Mouse (Mus musculus) limb, embryonic 14.5 days (tissue): Measurements from ENCODE around the gene Iglon5. TPM values are rescaled to one million over a fixed set of nuclear protein-coding genes. Genes with fewer than 3 reads are reported as not detected.

ENCODE experiments used
- ATAC-seq: fragments of 200-750 bp; cut with Nextera tagmentation; 2 replicates; pipeline ENCODE4 v1.8.0; 2017; ENCODE audit warnings: low read depth, moderate number of reproducible peaks, moderate TSS enrichment; ENCODE audit not compliant: low FRiP score
- DNase-seq: peaks from one replicate; pipeline ENCODE4 v3.0.0-alpha.2; 2015; ENCODE audit warnings: low spot score
- H3K27ac ChIP-seq: fragments of 300-500 bp; sonication (generic); replicated peaks from 2 replicates; pipeline ENCODE4 v1.5.1; 2014; ENCODE audit warnings: low read depth, mild to moderate bottlenecking, low read length, moderate library complexity, mixed read lengths
- H3K27me3 ChIP-seq: fragments of 300-500 bp; sonication (generic); 2 replicates; pipeline ENCODE4 v1.6.1; 2014; ENCODE audit warnings: low read length, mixed read lengths; ENCODE audit not compliant: control insufficient read depth, insufficient read depth
- H3K36me3 ChIP-seq: fragments of 300-500 bp; sonication (generic); 2 replicates; pipeline ENCODE4 v1.6.1; 2014; ENCODE audit warnings: mild to moderate bottlenecking, low read length, moderate library complexity, mixed read lengths; ENCODE audit not compliant: control insufficient read depth, insufficient read depth
- H3K4me1 ChIP-seq: fragments of 300-500 bp; sonication (generic); 2 replicates; pipeline ENCODE4 v1.6.1; 2014; ENCODE audit warnings: antibody characterized with exemption, low read length, mixed read lengths; ENCODE audit not compliant: control insufficient read depth, insufficient read depth
- H3K4me2 ChIP-seq: fragments of 300-500 bp; sonication (generic); replicated peaks from 2 replicates; pipeline ENCODE4 v1.6.1; 2014; ENCODE audit warnings: low read depth, mild to moderate bottlenecking, low read length, moderate library complexity; ENCODE audit not compliant: severe bottlenecking
- H3K4me3 ChIP-seq: fragments of 300-500 bp; sonication (generic); replicated peaks from 2 replicates; pipeline ENCODE4 v1.5.1; 2014; ENCODE audit warnings: low read length
- H3K9ac ChIP-seq: fragments of 300-500 bp; sonication (generic); 2 replicates; pipeline ENCODE4 v1.6.1; 2014; ENCODE audit warnings: mild to moderate bottlenecking, low read depth, low read length, moderate library complexity; ENCODE audit not compliant: severe bottlenecking
- H3K9me3 ChIP-seq: fragments of 300-500 bp; sonication (generic); 2 replicates; pipeline ENCODE4 v1.6.1; 2016; ENCODE audit warnings: low read length; ENCODE audit not compliant: control insufficient read depth
- POLR2A ChIP-seq: fragments of 200-500 bp; IDR thresholded peaks from 2 replicates; pipeline ENCODE4 v1.8.0; 2012; ENCODE audit warnings: inconsistent platforms, mild to moderate bottlenecking, moderate library complexity, borderline replicate concordance; ENCODE audit not compliant: insufficient read depth, insufficient read length; ENCODE audit errors: extremely low read depth
- WGBS: fragments of 180-500 bp; shearing (Covaris S2); extraction: QIAGEN DNeasy Blood & Tissue Kit; methylation state at CpG from one replicate; pipeline ENCODE4 v1.1.7; 2014; 5-methylcytosine and 5-hydroxymethylcytosine counted together
- polyA plus RNA-seq, 2 experiments: library from polyadenylated mRNA; depleted of rRNA in 1 of 2; stranded (reverse) in 1 of 2; unstranded in 1 of 2; fragments of >200 nt; fragmentation: Nextera tagmentation in 1 of 2; extraction: Ambion mirVana in 1 of 2; gene quantifications; 2 replicates each; pipeline versions ENCODE4 v1.2.1 to v1.2.3; 2012 to 2014

Gene Iglon5
- polyA plus RNA-seq, 2 experiments = 1.1 to 25.1 TPM

DNA sequence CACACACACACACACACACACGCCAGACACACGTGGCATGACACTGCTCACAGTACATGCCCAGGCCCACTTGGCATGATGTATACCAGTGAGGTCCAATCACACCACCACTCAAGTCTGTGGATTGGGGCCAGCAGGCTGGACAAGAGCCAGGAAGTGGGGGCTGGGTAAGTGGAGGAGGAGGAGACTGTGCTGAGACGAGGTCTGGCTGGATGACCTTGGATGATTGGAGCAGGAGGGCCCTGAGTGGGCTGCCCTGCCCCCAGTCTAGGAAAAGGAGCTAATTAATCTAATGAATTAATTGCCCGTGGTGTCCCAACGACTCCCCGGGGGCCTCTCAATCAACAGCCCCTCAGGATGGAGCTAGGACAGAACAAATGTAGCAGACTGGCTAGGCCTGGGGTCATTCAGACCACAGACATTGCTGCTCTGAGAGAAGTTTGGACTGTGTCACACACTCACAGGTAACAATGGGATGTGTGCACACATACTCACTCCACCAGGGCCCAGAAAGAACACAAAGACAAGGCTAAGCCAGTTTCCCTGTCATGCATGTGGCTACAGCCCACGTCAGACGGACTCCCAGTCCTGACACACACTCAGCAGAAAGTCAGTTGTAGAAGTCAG is 7.7 kb downstream of the Iglon5 start:
- no peaks in the 10 kb centered on the region for H3K4me1 ChIP-seq
- ATAC-seq (no peak), DNase-seq (no peak)
- peaks cover 10% of the 10 kb centered on the region; the same call in 1 of the 2 replicates for H3K27me3 ChIP-seq
- H3K9ac ChIP-seq = no peak overlapping the region
- H3K27ac ChIP-seq = no peak overlapping the region
- 61% methylated on average over 8 of the region's 8 CpGs for WGBS
- 0 out of 2 replicates have a peak, but pooled peaks cover 4% of the 10 kb centered on the region for H3K36me3 ChIP-seq
- no peaks in the 10 kb centered on the region for H3K9me3 ChIP-seq
- no peak for TF ChIP-seq POLR2A
- H3K4me2 ChIP-seq = no peak overlapping the region
- H3K4me3 ChIP-seq = no peak overlapping the region

DNA sequence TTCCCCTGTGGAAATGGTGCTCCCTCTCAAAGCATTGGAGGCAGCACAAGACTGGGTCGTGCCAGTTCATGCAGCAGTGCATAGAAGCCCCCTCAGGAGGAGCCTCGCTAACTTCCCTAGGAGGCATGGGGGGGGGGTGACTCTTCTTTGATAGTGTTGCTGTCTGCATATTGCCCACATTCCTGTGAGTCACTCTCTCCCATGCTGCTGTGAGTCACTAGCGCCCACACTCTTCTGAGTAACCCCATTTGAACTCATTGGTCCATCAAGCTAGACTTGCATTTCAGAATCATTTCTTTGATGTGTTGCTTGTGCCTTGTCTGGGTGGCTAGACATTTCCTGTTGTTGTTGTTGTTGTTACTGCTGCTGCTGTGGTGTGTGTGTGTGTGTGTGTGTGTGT is 8.7 kb downstream of the Iglon5 start:
- peaks cover 20% of the 10 kb centered on the region for H3K27me3 ChIP-seq
- H3K4me2 ChIP-seq = no peak overlapping the region
- H3K4me3 ChIP-seq = no peak overlapping the region
- no peak overlapping the region for H3K9ac ChIP-seq
- H3K36me3 ChIP-seq = 0 out of 2 replicates have a peak, but pooled peaks cover 4% of the 10 kb centered on the region
- ATAC-seq = no peak
- DNase-seq = no peak
- H3K9me3 ChIP-seq = no peaks in the 10 kb centered on the region
- H3K27ac ChIP-seq = no peak overlapping the region
- WGBS = 84% methylated on average over 3 of the region's 3 CpGs
- H3K4me1 ChIP-seq = no peaks in the 10 kb centered on the region
- TF ChIP-seq POLR2A = no peak

DNA sequence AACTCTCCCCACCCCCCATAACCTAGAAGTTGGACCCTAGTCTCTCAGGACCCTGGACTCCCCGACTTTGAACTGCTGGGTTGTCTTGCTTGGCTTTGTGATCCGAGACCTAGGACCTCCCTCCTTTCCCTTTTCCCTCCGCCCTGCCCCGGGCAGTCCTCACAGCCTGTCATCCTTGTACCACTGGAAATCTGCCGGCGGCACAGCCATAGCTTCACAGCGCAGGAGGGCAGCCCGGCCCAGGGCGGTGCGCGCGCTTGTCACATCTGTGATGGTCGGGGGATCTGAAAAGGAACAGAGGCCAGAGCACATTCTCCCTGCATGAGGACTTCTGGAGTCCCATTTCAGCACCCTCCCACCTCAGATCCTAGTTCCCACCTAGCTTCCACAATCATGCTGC is 13.5 kb downstream of the Iglon5 start:
- H3K27ac ChIP-seq = no peak overlapping the region
- no peak for DNase-seq
- 0 out of 2 replicates have a peak, but pooled peaks cover 4% of the 10 kb centered on the region for H3K36me3 ChIP-seq
- H3K4me2 ChIP-seq = no peak overlapping the region
- no peak for TF ChIP-seq POLR2A
- no peak overlapping the region for H3K9ac ChIP-seq
- no peak for ATAC-seq
- WGBS = 12% methylated on average over 13 of the region's 13 CpGs
- no peak overlapping the region for H3K4me3 ChIP-seq
- no peaks in the 10 kb centered on the region for H3K9me3 ChIP-seq
- peaks cover 28% of the 10 kb centered on the region for H3K27me3 ChIP-seq
- H3K4me1 ChIP-seq = no peaks in the 10 kb centered on the region

DNA sequence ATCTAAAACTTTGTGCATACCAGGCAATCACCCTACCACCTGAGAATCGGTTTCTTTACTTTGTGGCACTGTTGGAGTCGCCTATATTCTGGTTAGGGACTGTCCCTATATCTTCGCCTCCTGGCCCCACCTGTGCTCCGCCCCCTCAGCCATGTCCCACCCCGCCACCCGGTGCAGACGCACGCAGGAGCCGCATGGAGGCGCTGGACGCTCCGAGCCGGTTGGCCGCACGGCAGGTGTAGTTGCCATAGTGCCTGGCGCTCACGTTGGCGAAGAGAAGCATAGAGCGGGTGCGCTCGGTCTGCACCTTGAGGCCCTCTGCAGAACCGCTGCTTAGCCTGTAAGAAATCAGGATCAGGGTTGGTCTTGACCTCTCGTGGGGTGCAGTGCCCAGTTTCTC is 14.2 kb downstream of the Iglon5 start:
- no peak for ATAC-seq
- no peak for DNase-seq
- WGBS = 8% methylated on average over 23 of the region's 23 CpGs
- Histone ChIP-seq H3K36me3 (0 out of 2 replicates have a peak, but pooled peaks cover 4% of the 10 kb centered on the region), H3K4me2 (no peak overlapping the region), H3K27me3 (peaks cover 28% of the 10 kb centered on the region), H3K27ac (no peak overlapping the region), H3K9ac (no peak overlapping the region), H3K4me3 (no peak overlapping the region), H3K9me3 (no peaks in the 10 kb centered on the region), H3K4me1 (no peaks in the 10 kb centered on the region)
- TF ChIP-seq POLR2A = no peak

DNA sequence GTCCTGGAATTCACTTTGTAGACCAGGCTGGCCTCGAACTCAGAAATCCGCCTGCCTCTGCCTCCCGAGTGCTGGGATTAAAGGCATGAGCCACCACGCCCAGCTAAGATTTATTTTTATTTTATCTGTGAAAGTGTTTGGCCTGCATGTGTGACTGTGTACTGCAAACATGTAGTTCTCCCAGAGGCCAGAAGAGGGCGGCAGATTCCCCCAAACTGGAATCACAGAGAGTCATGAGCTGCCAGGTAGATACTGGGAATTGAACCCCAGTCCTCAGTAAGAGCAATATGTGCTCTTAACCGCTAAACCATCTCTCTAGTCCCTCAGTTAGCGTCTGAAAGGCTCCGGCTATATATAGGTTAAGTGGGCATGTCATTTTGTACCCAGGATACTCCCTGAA is 19.5 kb downstream of the Iglon5 start:
- 0 out of 2 replicates have a peak, but pooled peaks cover 1% of the 10 kb centered on the region for H3K27me3 ChIP-seq
- no peak for TF ChIP-seq POLR2A
- ATAC-seq (no peak), DNase-seq (no peak)
- 42% methylated on average over 8 of the region's 8 CpGs for WGBS
- no peaks in the 10 kb centered on the region for H3K9me3 ChIP-seq
- H3K9ac ChIP-seq = no peak overlapping the region
- 0 out of 2 replicates have a peak, but pooled peaks cover 2% of the 10 kb centered on the region for H3K4me1 ChIP-seq
- no peaks in the 10 kb centered on the region for H3K36me3 ChIP-seq
- no peak overlapping the region for H3K4me2 ChIP-seq
- H3K4me3 ChIP-seq = no peak overlapping the region
- H3K27ac ChIP-seq = no peak overlapping the region
